Mouse (Mus musculus) heart, adult 2 months (tissue): Measurements from ENCODE around the gene Zfp354c.

ENCODE experiments used
- CTCF ChIP-seq: fragments of 200-600 bp; IDR thresholded peaks from 2 replicates; pipeline ENCODE4 v1.8.1; 2022; ENCODE audit warnings: antibody characterized with exemption, mild to moderate bottlenecking, moderate library complexity
- EP300 ChIP-seq: fragments of 200-500 bp; IDR thresholded peaks from 2 replicates; pipeline ENCODE4 v1.6.1; 2011; ENCODE audit warnings: low read depth, low read length, control low read depth; ENCODE audit not compliant: insufficient read depth
- POLR2A ChIP-seq: fragments of 200-500 bp; IDR thresholded peaks from 2 replicates; pipeline ENCODE4 v1.6.1; 2011; ENCODE audit warnings: mild to moderate bottlenecking, low read depth, low read length, control low read depth; ENCODE audit not compliant: insufficient read depth

- TF ChIP-seq CTCF (no peak), POLR2A (no peak), EP300 (no peak)
Observed at GRCm38 (mm10) chr11:50848520-50849137, 21.1 kb upstream of the Zfp354c start.
